Mouse (Mus musculus) CD8-positive naive resting alpha-beta T cell, adult 57 days (primary cell): ENCODE data around the gene Morn3. TPM values are rescaled to one million over a fixed set of nuclear protein-coding genes. Genes with fewer than 3 reads are reported as not detected.

ENCODE experiments used
- total RNA-seq: library from RNA; stranded (reverse); gene quantifications from one replicate; pipeline ENCODE4 v1.2.4, GENCODE M21; 2023

Morn3 gene
- total RNA-seq: 0.52 TPM

DNA sequence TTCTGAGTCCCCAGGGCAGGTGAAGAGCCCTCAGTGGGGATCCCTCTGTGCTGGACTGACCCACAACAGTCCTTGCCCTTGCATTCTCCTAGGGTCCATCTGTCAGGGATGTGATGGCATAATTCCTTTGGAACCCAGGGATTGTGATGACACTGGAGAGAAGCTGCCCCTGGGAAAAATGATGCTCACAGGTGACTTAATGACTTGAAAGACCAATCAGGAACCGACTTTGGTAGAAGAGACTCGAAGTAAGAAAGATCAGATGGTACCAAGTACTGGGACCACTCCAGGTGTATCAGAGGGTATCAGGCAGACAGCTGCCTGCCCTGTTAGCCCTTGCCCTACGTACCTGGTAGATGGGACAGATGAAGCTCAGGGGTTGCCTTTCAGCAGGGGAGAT is at the start of gene Morn3:
TSS of gene Morn3 (minus strand) at position 101 of the 400 bp plus-strand sequence.

DNA sequence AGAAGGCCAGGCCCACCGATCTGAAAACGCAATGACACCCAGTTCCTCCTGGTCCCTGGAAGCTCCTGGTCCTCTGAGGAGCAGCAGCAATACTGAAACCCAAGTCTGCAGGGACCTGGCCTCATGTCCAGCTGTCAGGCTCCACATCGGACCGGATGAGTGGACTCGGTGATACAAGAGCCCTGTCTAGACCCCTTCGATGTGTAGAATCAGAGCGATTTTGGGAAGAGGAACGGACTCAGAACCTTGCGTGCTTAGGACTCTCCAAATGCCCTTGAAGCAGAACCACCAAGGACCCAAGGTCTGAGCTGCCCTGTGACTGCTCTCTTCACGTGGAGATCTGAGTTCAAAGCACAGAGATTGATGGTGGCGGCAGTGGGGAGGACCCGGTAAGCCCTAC is 21.3 kb upstream of the Morn3 start, which contains the start of gene Tmem120b:
TSS of gene Tmem120b (plus strand) at position 301 of the 400 bp plus-strand sequence.

GRCm38 (mm10) chr5:123014753-123015701 is 31.8 kb downstream of the Morn3 start, which contains the start of gene Orai1:
TSS of gene Orai1 (plus strand) at chr5:123015074.

DNA sequence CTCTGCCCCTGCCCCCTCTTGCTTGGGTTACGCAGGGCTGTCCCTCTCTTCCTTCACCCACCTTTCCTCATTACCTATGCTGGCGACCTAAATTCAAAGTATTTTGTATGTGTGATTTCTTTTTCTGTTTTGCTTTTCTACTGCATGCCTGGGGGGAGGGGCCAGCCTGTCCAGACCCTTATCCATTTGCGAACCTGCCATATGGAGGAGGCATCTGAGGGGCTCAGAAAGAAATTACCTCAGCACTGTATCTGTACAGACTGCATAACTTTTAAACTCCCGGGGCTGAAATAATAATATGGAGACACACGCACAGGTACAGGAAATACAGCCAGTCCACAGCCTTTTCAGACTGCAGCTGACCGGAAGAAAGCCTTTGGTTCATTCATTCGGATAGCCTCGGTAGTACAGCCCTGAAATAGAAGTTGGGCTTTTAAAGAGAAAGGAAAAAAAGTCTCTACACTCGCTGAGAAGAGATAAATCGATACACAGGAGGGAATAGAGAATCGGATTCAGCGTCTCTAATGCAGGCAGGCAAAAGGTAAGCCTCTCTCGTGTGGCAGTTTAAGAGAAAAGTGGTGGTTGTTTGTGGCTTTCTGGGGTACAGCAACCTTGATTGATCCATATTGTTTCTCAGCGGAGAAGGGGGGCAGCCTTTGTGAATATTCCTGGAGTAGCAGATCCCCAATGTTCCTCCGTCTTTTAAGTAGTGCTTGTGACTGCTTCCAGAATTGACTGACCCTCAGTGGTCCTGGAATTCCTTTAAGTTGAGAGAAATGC is 57.1 kb downstream of the Morn3 start, which contains the start of gene Kdm2b:
TSS of gene Kdm2b (minus strand) at position 273 of the 780 bp plus-strand sequence.

Other genes with a start within 250 kb of the Morn3 start
- 274 TPM for gene Anapc5, start 225.7 kb downstream of the Morn3 start, total RNA-seq
- 35.5 TPM for gene Rnf34, start 197.0 kb downstream of the Morn3 start, total RNA-seq
- gene Kdm2b, start 57.2 kb downstream of the Morn3 start, total RNA-seq: 46.9 TPM
- gene Orai1, start 31.9 kb downstream of the Morn3 start, total RNA-seq: 57.3 TPM
- gene Tmem120b, start 21.4 kb upstream of the Morn3 start, total RNA-seq: 9.0 TPM
- gene Rhof, start 85.7 kb upstream of the Morn3 start, total RNA-seq: 66.3 TPM
- 86.2 TPM for gene Setd1b, start 95.2 kb upstream of the Morn3 start, total RNA-seq
- 25.1 TPM for gene Psmd9, start 122.4 kb upstream of the Morn3 start, total RNA-seq
- not detected for gene Hpd, start 135.7 kb upstream of the Morn3 start, total RNA-seq
- gene Wdr66, start 205.1 kb upstream of the Morn3 start, total RNA-seq: 3.1 TPM